Mouse (Mus musculus) cerebellum, postnatal 14 days (tissue): ENCODE measurements around the gene N4bp1.
A peak's percentile ranks its signal among the peaks of the same experiment; 100 is the strongest.

Source experiments
- DNase-seq, 2 experiments: peaks; one replicate each; pipeline ENCODE4 v3.0.0; 2021; ENCODE audit warnings: mixed read lengths in 2 of 2

N4bp1 gene

GRCm38 (mm10) chr8:86853266-86853988 lies 31.6 kb downstream of the N4bp1 start:
- no peak for DNase-seq

- no peak for DNase-seq
These were observed 32.6 kb downstream of the N4bp1 start for GRCm38 (mm10) chr8:86852491-86852890.

GRCm38 (mm10) chr8:86848876-86849275 lies 36.2 kb downstream of the N4bp1 start:
- no peak for DNase-seq

- no peak for DNase-seq
These were observed 36.7 kb downstream of the N4bp1 start for GRCm38 (mm10) chr8:86848401-86848800.

GRCm38 (mm10) chr8:86847091-86847490 lies 38.0 kb downstream of the N4bp1 start:
- DNase-seq = no peak

- no peak for DNase-seq
These were observed 39.2 kb downstream of the N4bp1 start for GRCm38 (mm10) chr8:86845875-86846274.

- DNase-seq = no peak
These were observed 40.2 kb downstream of the N4bp1 start for GRCm38 (mm10) chr8:86844856-86845255.

GRCm38 (mm10) chr8:86843896-86844295 lies 41.2 kb downstream of the N4bp1 start:
- DNase-seq = peak; percentile 76

GRCm38 (mm10) chr8:86841556-86842309 lies 43.3 kb downstream of the N4bp1 start:
- no peak for DNase-seq

GRCm38 (mm10) chr8:86840120-86840693 lies 44.9 kb downstream of the N4bp1 start:
- no peak for DNase-seq

GRCm38 (mm10) chr8:86838707-86839438 lies 46.2 kb downstream of the N4bp1 start:
- no peak for DNase-seq

- DNase-seq = no peak
These were observed 47.8 kb downstream of the N4bp1 start for GRCm38 (mm10) chr8:86837234-86837633.

GRCm38 (mm10) chr8:86835881-86836280 lies 49.2 kb downstream of the N4bp1 start:
- DNase-seq = no peak

GRCm38 (mm10) chr8:86834496-86835260 lies 50.4 kb downstream of the N4bp1 start:
- DNase-seq = no peak

GRCm38 (mm10) chr8:86833937-86834336 lies 51.1 kb downstream of the N4bp1 start:
- DNase-seq = no peak

GRCm38 (mm10) chr8:86828925-86829324 lies 56.1 kb downstream of the N4bp1 start:
- no peak for DNase-seq

- DNase-seq = no peak
These were observed 57.9 kb downstream of the N4bp1 start for GRCm38 (mm10) chr8:86827199-86827598.

GRCm38 (mm10) chr8:86826538-86826937 lies 58.5 kb downstream of the N4bp1 start:
- DNase-seq = no peak

GRCm38 (mm10) chr8:86825674-86826448 lies 59.2 kb downstream of the N4bp1 start:
- DNase-seq = no peak

- no peak for DNase-seq
These were observed 60.3 kb downstream of the N4bp1 start for GRCm38 (mm10) chr8:86824735-86825134.

GRCm38 (mm10) chr8:86820756-86821201 lies 64.3 kb downstream of the N4bp1 start:
- DNase-seq = peak in 1 of 2 experiments; percentile 51
